Mouse (Mus musculus): Measurements from ENCODE around the gene Slc12a7. TPM values are rescaled to one million over a fixed set of nuclear protein-coding genes. Genes with fewer than 3 reads are reported as not detected.
"Not testable (repeated sequence)": the region's sequence is repeated elsewhere in the genome, so short reads cannot be mapped to it uniquely, and the experiment has no call there.

The Slc12a7 gene
- polyA plus RNA-seq, 1 experiment from 2014 or later: 39.0 TPM

- H3K36me3 ChIP-seq: no peaks in the 10 kb centered on the region
- no peak overlapping the region for H3K4me2 ChIP-seq (replicated peaks)
- H3K4me3 ChIP-seq: no peak overlapping the region
- WGBS: 40% methylated on average over 8 of the region's 8 CpGs
- H3K27ac ChIP-seq (replicated peaks): no peak overlapping the region
- no peaks in the 10 kb centered on the region for H3K9me3 ChIP-seq
- peaks cover 5% of the 10 kb centered on the region for H3K4me1 ChIP-seq
- ATAC-seq (ENCODE audit: low FRiP score, low read depth): no peak
- H3K9ac ChIP-seq (replicated peaks): no peak overlapping the region
- H3K27me3 ChIP-seq: peaks cover 3% of the 10 kb centered on the region; the same call in 1 of the 2 replicates
Measured at GRCm38 (mm10) chr13:73723081-73723668, 9.7 kb upstream of the Slc12a7 start.

DNA sequence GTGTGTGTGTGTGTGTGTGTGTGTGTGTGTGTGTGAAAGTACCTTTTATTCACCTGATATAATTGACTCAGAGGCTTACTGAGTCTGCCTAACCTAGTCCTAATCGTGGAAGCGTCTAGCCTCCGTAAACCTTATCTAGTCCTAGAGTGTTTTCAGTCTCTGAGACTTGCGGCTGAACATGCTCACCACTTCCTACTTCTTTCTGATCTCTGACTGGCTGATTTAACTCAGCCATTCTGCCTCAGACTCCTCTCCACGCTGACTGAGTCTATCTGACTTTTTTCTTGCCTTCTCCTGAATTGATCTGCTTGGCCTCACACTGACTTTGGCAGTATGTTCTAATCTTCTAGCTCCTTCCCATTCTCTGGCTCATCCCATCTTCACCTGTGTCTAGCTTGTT lies 7.6 kb upstream of the Slc12a7 start:
- no peak overlapping the region for H3K4me3 ChIP-seq
- peaks cover 5% of the 10 kb centered on the region for H3K4me1 ChIP-seq
- H3K9ac ChIP-seq (replicated peaks): no peak overlapping the region
- no peak overlapping the region for H3K4me2 ChIP-seq (replicated peaks)
- H3K36me3 ChIP-seq: no peaks in the 10 kb centered on the region
- no peak for ATAC-seq (ENCODE audit: low FRiP score, low read depth)
- H3K27ac ChIP-seq (replicated peaks): no peak overlapping the region
- WGBS: 84% methylated on average over 5 of the region's 5 CpGs
- peaks cover 7% of the 10 kb centered on the region; the same call in 1 of the 2 replicates for H3K27me3 ChIP-seq
- H3K9me3 ChIP-seq: no peaks in the 10 kb centered on the region

DNA sequence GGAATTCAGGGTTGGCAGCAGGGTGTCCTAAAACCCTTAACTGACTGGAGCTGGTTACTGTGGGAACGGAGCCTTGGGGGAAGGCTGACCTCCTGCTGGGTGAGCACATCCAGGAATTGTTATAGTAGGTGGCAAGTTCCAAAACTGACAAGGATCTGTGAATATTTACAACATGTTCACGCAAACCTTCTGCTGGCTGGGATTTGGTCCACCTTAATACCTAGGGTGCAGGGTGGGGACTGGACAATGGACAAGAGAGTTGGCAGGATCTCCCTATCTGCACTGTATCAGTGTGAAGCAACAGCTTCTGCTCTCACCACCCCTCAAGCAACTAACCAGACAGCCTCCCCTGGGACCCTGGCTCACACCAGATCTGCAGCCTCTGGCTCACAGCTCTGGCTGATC lies 5.3 kb upstream of the Slc12a7 start:
- Histone ChIP-seq H3K36me3 (no peaks in the 10 kb centered on the region), H3K9ac (replicated peaks) (no peak overlapping the region), H3K27me3 (peaks cover 21% of the 10 kb centered on the region), H3K9me3 (no peaks in the 10 kb centered on the region), H3K4me3 (no peak overlapping the region), H3K27ac (replicated peaks) (no peak overlapping the region), H3K4me2 (replicated peaks) (no peak overlapping the region), H3K4me1 (peaks cover 12% of the 10 kb centered on the region)
- ATAC-seq (ENCODE audit: low FRiP score, low read depth): no peak
- 17% methylated on average over 2 of the region's 2 CpGs for WGBS

- no peak overlapping the region for H3K27ac ChIP-seq (replicated peaks)
- peaks cover 28% of the 10 kb centered on the region for H3K27me3 ChIP-seq
- H3K4me3 ChIP-seq: no peak overlapping the region
- no peaks in the 10 kb centered on the region for H3K36me3 ChIP-seq
- no peak overlapping the region for H3K9ac ChIP-seq (replicated peaks)
- H3K4me2 ChIP-seq (replicated peaks): no peak overlapping the region
- no peak for ATAC-seq (ENCODE audit: low FRiP score, low read depth)
- no peaks in the 10 kb centered on the region for H3K9me3 ChIP-seq
- peaks cover 18% of the 10 kb centered on the region for H3K4me1 ChIP-seq
Measured at GRCm38 (mm10) chr13:73728633-73729032, 4.3 kb upstream of the Slc12a7 start.

GRCm38 (mm10) chr13:73730913-73731312 lies 2.0 kb upstream of the Slc12a7 start:
- WGBS: 91% methylated on average over 1 of the region's 1 CpGs
- Histone ChIP-seq H3K4me2 (replicated peaks) (no peak overlapping the region), H3K9ac (replicated peaks) (no peak overlapping the region), H3K4me3 (no peak overlapping the region), H3K36me3 (no peaks in the 10 kb centered on the region), H3K4me1 (peaks cover 18% of the 10 kb centered on the region), H3K9me3 (no peaks in the 10 kb centered on the region), H3K27ac (replicated peaks) (no peak overlapping the region), H3K27me3 (peaks cover 40% of the 10 kb centered on the region)
- ATAC-seq (ENCODE audit: low FRiP score, low read depth): no peak

DNA sequence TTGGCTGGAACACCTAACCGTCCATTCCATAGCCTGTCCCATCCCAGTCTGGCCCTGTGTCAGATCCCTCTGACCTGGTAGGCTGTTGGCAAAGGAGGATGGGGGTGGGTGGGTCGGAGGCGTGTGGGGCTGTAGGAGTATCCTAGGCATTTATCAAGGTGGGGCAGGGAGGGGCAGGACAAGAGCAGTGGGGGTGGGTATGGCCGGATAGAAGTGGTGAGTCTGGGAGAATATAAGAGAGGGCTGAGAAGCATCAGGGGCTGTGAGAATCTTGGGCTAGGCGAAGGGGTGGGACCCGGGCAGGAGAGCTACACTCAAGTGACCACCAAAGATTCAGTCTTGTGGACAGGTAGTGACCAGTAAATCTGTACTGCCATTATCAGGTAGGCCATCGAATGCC lies 659 bp upstream of the Slc12a7 start:
- no peak overlapping the region for H3K9ac ChIP-seq (replicated peaks)
- H3K36me3 ChIP-seq: no peaks in the 10 kb centered on the region
- peaks cover 40% of the 10 kb centered on the region for H3K27me3 ChIP-seq
- H3K4me1 ChIP-seq: peaks cover 18% of the 10 kb centered on the region
- no peaks in the 10 kb centered on the region for H3K9me3 ChIP-seq
- H3K4me2 ChIP-seq (replicated peaks): peak overlapping the region; percentile 72
- ATAC-seq (ENCODE audit: low FRiP score, low read depth): peak; percentile 52; the same call in 1 of the 2 replicates
- H3K27ac ChIP-seq (replicated peaks): no peak overlapping the region
- H3K4me3 ChIP-seq: peak overlapping the region; percentile 41; the same call in 1 of the 2 replicates
- WGBS: 67% methylated on average over 7 of the region's 7 CpGs

DNA sequence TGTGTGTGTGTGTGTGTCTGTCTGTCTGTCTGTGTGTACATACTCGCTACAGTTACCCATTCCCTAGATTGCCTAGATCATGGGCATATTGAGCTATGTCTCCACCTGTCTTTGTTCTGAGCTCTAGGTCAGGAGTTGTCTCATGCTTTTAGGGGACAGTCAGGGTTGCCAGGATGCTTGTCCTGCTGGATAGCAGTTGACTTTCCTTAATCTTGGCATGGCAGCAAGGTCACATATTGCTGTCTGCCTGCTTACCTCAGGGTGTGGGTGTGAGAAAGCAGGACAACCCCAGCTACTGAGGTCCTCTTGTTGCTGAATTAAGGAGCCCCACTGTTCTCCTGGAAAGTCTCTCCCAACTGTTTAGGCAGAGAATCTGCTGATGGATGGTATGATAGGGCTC lies 1.5 kb downstream of the Slc12a7 start:
- H3K36me3 ChIP-seq: no peaks in the 10 kb centered on the region
- 88% methylated on average over 1 of the region's 1 CpGs for WGBS
- H3K27ac ChIP-seq (replicated peaks): no peak overlapping the region
- no peak for ATAC-seq (ENCODE audit: low FRiP score, low read depth)
- no peaks in the 10 kb centered on the region for H3K9me3 ChIP-seq
- no peak overlapping the region for H3K4me3 ChIP-seq
- peaks cover 12% of the 10 kb centered on the region for H3K4me1 ChIP-seq
- H3K4me2 ChIP-seq (replicated peaks): no peak overlapping the region
- H3K9ac ChIP-seq (replicated peaks): no peak overlapping the region
- H3K27me3 ChIP-seq: peaks cover 36% of the 10 kb centered on the region

- no peak overlapping the region for H3K9ac ChIP-seq (replicated peaks)
- H3K4me3 ChIP-seq: no peak overlapping the region
- H3K27me3 ChIP-seq: peaks cover 36% of the 10 kb centered on the region
- no peak for ATAC-seq (ENCODE audit: low FRiP score, low read depth)
- peaks cover 12% of the 10 kb centered on the region for H3K4me1 ChIP-seq
- H3K27ac ChIP-seq (replicated peaks): no peak overlapping the region
- WGBS: 84% methylated on average over 8 of the region's 8 CpGs
- no peaks in the 10 kb centered on the region for H3K9me3 ChIP-seq
- no peaks in the 10 kb centered on the region for H3K36me3 ChIP-seq
- H3K4me2 ChIP-seq (replicated peaks): no peak overlapping the region
Measured at GRCm38 (mm10) chr13:73735270-73735669, 2.4 kb downstream of the Slc12a7 start.

GRCm38 (mm10) chr13:73735928-73736327 lies 3.0 kb downstream of the Slc12a7 start:
- no peak overlapping the region for H3K4me2 ChIP-seq (replicated peaks)
- 82% methylated on average over 2 of the region's 2 CpGs for WGBS
- no peaks in the 10 kb centered on the region for H3K36me3 ChIP-seq
- H3K9ac ChIP-seq (replicated peaks): no peak overlapping the region
- peaks cover 12% of the 10 kb centered on the region for H3K4me1 ChIP-seq
- H3K27ac ChIP-seq (replicated peaks): no peak overlapping the region
- H3K27me3 ChIP-seq: peaks cover 36% of the 10 kb centered on the region
- H3K9me3 ChIP-seq: no peaks in the 10 kb centered on the region
- H3K4me3 ChIP-seq: no peak overlapping the region
- ATAC-seq (ENCODE audit: low FRiP score, low read depth): no peak

DNA sequence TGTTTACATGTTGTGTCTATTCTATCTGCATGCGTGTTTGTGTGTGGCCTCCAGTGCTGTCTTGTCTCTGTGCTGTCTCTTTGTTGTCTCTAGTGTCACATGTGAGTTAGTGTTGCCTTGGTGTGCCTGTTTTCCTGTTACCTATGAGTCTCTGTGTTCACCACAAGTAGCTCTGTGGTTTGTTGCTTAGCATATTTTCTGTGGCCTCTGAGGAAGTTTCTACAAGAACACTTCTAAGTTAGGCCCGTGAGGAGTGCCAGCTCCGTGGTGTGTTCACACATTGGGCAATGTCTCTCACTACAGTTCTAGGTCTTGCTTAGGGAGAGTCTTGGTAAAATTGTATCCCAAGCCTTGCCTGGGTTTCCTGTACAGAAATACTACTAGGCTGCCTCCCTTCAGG lies 4.0 kb downstream of the Slc12a7 start:
- 85% methylated on average over 3 of the region's 3 CpGs for WGBS
- H3K27ac ChIP-seq (replicated peaks): no peak overlapping the region

GRCm38 (mm10) chr13:73740399-73740944 lies 7.6 kb downstream of the Slc12a7 start:
- not testable (repeated sequence) for H3K9ac ChIP-seq (replicated peaks); H3K27me3 ChIP-seq; H3K4me2 ChIP-seq (replicated peaks); H3K4me3 ChIP-seq; H3K27ac ChIP-seq (replicated peaks); H3K36me3 ChIP-seq; H3K9me3 ChIP-seq; ATAC-seq (ENCODE audit: low FRiP score, low read depth)
- 69% methylated on average over 2 of the region's 2 CpGs for WGBS
- H3K4me1 ChIP-seq: peaks cover 19% of the 10 kb centered on the region

More for the DNA sequence above, 4.0 kb downstream of the Slc12a7 start:
- no peaks in the 10 kb centered on the region for H3K9me3 ChIP-seq
- H3K27me3 ChIP-seq: peaks cover 28% of the 10 kb centered on the region
- H3K4me3 ChIP-seq: no peak overlapping the region
- H3K4me2 ChIP-seq (replicated peaks): no peak overlapping the region
- no peak overlapping the region for H3K9ac ChIP-seq (replicated peaks)
- no peak for ATAC-seq (ENCODE audit: low FRiP score, low read depth)
- no peaks in the 10 kb centered on the region for H3K36me3 ChIP-seq
- H3K4me1 ChIP-seq: peaks cover 12% of the 10 kb centered on the region

- Histone ChIP-seq H3K9ac (replicated peaks) (no peak overlapping the region), H3K4me2 (replicated peaks) (no peak overlapping the region), H3K27ac (replicated peaks) (no peak overlapping the region), H3K4me3 (no peak overlapping the region), H3K4me1 (peaks cover 19% of the 10 kb centered on the region), H3K36me3 (no peaks in the 10 kb centered on the region), H3K27me3 (no peaks in the 10 kb centered on the region; the same call in 1 of the 2 replicates), H3K9me3 (no peaks in the 10 kb centered on the region)
- peak; percentile 85; the same call in 1 of the 2 replicates for ATAC-seq (ENCODE audit: low FRiP score, low read depth)
- 40% methylated on average over 4 of the region's 4 CpGs for WGBS
Measured at GRCm38 (mm10) chr13:73742944-73743343, 10.1 kb downstream of the Slc12a7 start.

DNA sequence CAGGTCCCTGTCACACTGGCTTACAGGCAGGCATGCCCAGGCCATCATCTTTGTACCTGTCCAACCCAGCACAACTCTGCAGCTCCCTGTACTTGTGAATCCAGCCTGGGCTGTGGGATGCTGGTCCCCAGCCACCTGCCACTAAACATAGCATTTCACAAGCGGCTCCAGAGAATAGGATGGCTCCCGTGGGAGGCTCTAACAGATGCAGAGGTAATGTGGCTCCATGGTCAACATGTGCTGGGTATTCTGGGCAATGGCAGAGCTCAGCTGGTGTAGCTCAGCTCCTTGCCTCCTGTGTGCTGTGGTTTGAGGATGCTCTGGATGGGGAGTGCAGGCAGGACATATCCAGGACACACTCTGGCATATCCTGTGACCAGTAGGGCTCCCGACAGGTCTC lies 10.8 kb downstream of the Slc12a7 start:
- no peak overlapping the region for H3K4me3 ChIP-seq
- ATAC-seq (ENCODE audit: low FRiP score, low read depth): no peak
- no peaks in the 10 kb centered on the region for H3K36me3 ChIP-seq
- H3K27me3 ChIP-seq: no peaks in the 10 kb centered on the region; the same call in none of the 2 replicates
- no peaks in the 10 kb centered on the region for H3K9me3 ChIP-seq
- peaks cover 19% of the 10 kb centered on the region for H3K4me1 ChIP-seq
- H3K9ac ChIP-seq (replicated peaks): no peak overlapping the region
- no peak overlapping the region for H3K4me2 ChIP-seq (replicated peaks)
- WGBS: 83% methylated on average over 3 of the region's 3 CpGs
- H3K27ac ChIP-seq (replicated peaks): no peak overlapping the region
